Mouse (Mus musculus): ENCODE measurements at regions not wholly inside any gene's neighbourhood (a gene's known extent, or its start where the extent isn't known, plus 50 kb on each side); places are given as distances from the start of the nearest gene placed in this dataset.

- Histone ChIP-seq H3K27me3 (no peaks in the 10 kb centered on the region), H3K4me1 (replicated peaks) (no peaks in the 10 kb centered on the region), H3K36me3 (no peaks in the 10 kb centered on the region), H3K9me3 (no peaks in the 10 kb centered on the region), H3K4me3 (no peak overlapping the region), H3K4me2 (no peak overlapping the region), H3K9ac (no peak overlapping the region), H3K27ac (no peak overlapping the region)
- no peak for ATAC-seq (ENCODE audit: low FRiP score)
- whole genome bisulfite sequencing: 86% methylated on average over 1 of the region's 1 CpGs
Measured at GRCm38 (mm10) chr15:44083680-44084079, 3949.5 kb downstream of the 9330182O14Rik start.

- Histone ChIP-seq H3K36me3 (no peaks in the 10 kb centered on the region), H3K27me3 (no peaks in the 10 kb centered on the region), H3K4me1 (replicated peaks) (no peaks in the 10 kb centered on the region), H3K9ac (no peak overlapping the region), H3K4me2 (no peak overlapping the region), H3K9me3 (no peaks in the 10 kb centered on the region), H3K4me3 (no peak overlapping the region), H3K27ac (no peak overlapping the region)
- WGBS: 81% methylated on average over 2 of the region's 2 CpGs
- no peak for ATAC-seq (ENCODE audit: low FRiP score)
Measured at GRCm38 (mm10) chr15:44112328-44112944, 3978.3 kb downstream of the 9330182O14Rik start.

GRCm38 (mm10) chr15:44134213-44134612 is 4000.0 kb downstream of the 9330182O14Rik start:
- no peak overlapping the region for H3K9ac ChIP-seq
- no peaks in the 10 kb centered on the region for H3K27me3 ChIP-seq
- no peak overlapping the region for H3K4me3 ChIP-seq
- ATAC-seq (ENCODE audit: low FRiP score): no peak
- no peaks in the 10 kb centered on the region for H3K9me3 ChIP-seq
- no peaks in the 10 kb centered on the region for H3K4me1 ChIP-seq (replicated peaks)
- no peak overlapping the region for H3K4me2 ChIP-seq
- no peak overlapping the region for H3K27ac ChIP-seq
- H3K36me3 ChIP-seq: no peaks in the 10 kb centered on the region
- 78% methylated on average over 1 of the region's 1 CpGs for WGBS
